In the genomic region with DNA sequence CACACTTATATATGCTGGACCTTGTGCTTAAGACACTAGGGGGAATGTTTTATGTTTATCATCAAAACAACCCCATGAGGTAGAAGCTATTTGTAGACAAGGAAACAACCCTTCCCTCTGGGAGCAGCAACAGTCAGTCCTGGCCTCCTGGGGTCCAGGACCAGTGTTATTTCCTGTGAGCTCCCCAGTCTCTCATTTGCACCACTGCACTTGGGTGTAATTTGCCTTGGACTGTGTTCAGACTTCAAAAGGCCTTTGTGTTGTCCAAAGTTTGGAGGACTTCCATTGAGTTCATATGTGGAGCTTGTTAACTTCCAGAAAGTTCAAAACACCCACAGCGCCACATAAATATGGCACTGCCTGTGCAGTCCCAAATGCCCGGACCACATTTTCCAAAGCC, we compare ENCODE assay signal across 9 mouse cellular contexts. TPM values are rescaled to one million over a fixed set of nuclear protein-coding genes. Genes with fewer than 3 reads are reported as not detected.
DNase-seq lines count a peak whose midpoint lies in the region; ATAC-seq and TF ChIP-seq lines count a peak whose summit lies in the region.
"Had no signal": no experiment of that assay in that cellular context is flagged by ENCODE, and none has a peak within 500 bp of the region (broad histone marks: within the 10 kb centered on the region; RNA-seq: fewer than 3 reads in every experiment).

No protein-coding gene starts in this region.

- no peaks in the 10 kb centered on the region for H3K9me3 ChIP-seq in liver, postnatal 0 days (ENCODE audit: low read length)
- no peaks in the 10 kb centered on the region for H3K9me3 ChIP-seq in liver, embryonic 11.5 days (ENCODE audit: control insufficient read depth, low read length)
- no peaks in the 10 kb centered on the region for H3K9me3 ChIP-seq in heart, embryonic 16.5 days (replicated peaks; ENCODE audit: control insufficient read depth, low read length)
- H3K9me3 ChIP-seq: midbrain, embryonic 10.5 days had no signal

- ATAC-seq in liver, postnatal 0 days, result no peak
- ATAC-seq in liver, embryonic 11.5 days (replicated peaks; ENCODE audit: low FRiP score), result no peak
- ATAC-seq in heart, embryonic 16.5 days (replicated peaks; ENCODE audit: extremely low read depth, insufficient read depth, low FRiP score), result no peak

- no peak overlapping the region for H3ac ChIP-seq in myocyte (ENCODE audit: control insufficient read depth, insufficient read length)

- 76% methylated on average over 2 of the region's 2 CpGs for WGBS in liver, postnatal 0 days (ENCODE audit: insufficient replicate concordance)
- WGBS in liver, embryonic 11.5 days, result 87% methylated on average over 2 of the region's 2 CpGs
- WGBS in heart, embryonic 16.5 days, result 70% methylated on average over 2 of the region's 2 CpGs

- H3K4me2 ChIP-seq in liver, postnatal 0 days (ENCODE audit: low read depth, low read length), result no peak overlapping the region
- H3K4me2 ChIP-seq in liver, embryonic 11.5 days, result no peak overlapping the region
- no peak overlapping the region for H3K4me2 ChIP-seq in heart, embryonic 16.5 days (ENCODE audit: low read depth, low read length)
- peak overlapping the region; percentile 31 for H3K4me2 ChIP-seq in myocyte (ENCODE audit: low read depth)

- DNase-seq in embryo, embryonic 10.5 days (ENCODE audit: low spot score), result peak; percentile 19
- DNase-seq in embryo, embryonic 11 days, result no peak
- DNase-seq in liver, postnatal 0 days, result no peak
- DNase-seq in liver, embryonic 11.5 days (ENCODE audit: low spot score), result no peak
- DNase-seq in cerebellum, postnatal 25 days, result no peak
- DNase-seq in thymus, postnatal 36 days, result no peak

- TF ChIP-seq EP300 in liver, postnatal 0 days (IDR thresholded peaks at IDR 0.05; ENCODE audit: low read depth), result no peak

- no peak overlapping the region for H3K9ac ChIP-seq in liver, postnatal 0 days (replicated peaks)
- H3K9ac ChIP-seq in liver, embryonic 11.5 days (ENCODE audit: low read depth, low read length), result no peak overlapping the region
- no peak overlapping the region for H3K9ac ChIP-seq in heart, embryonic 16.5 days (ENCODE audit: low read length)

- no peak overlapping the region for H3K4me3 ChIP-seq in liver, postnatal 0 days (ENCODE audit: low read depth, low read length)
- no peak overlapping the region for H3K4me3 ChIP-seq in liver, embryonic 11.5 days (ENCODE audit: low read depth, low read length)
- no peak overlapping the region for H3K4me3 ChIP-seq in heart, embryonic 16.5 days (ENCODE audit: low read length)
- no peak overlapping the region for H3K4me3 ChIP-seq in myocyte
- H3K4me3 ChIP-seq: midbrain, embryonic 10.5 days had no signal

- no peak for TF ChIP-seq CTCF in liver, postnatal 0 days (IDR thresholded peaks at IDR 0.05; ENCODE audit: low read depth)

- peaks cover 34% of the 10 kb centered on the region for H3K4me1 ChIP-seq in liver, postnatal 0 days (ENCODE audit: insufficient read depth)
- H3K4me1 ChIP-seq in liver, embryonic 11.5 days (replicated peaks; ENCODE audit: control insufficient read depth, insufficient read depth, low read length), result no peaks in the 10 kb centered on the region
- H3K4me1 ChIP-seq in heart, embryonic 16.5 days (ENCODE audit: control insufficient read depth, insufficient read depth, low read length), result peaks cover 54% of the 10 kb centered on the region

- H3K27ac ChIP-seq in liver, postnatal 0 days (ENCODE audit: low read depth), result peak overlapping the region; percentile 66
- H3K27ac ChIP-seq in liver, embryonic 11.5 days (ENCODE audit: low read depth, low read length), result no peak overlapping the region
- peak overlapping the region; percentile 71 for H3K27ac ChIP-seq in heart, embryonic 16.5 days (ENCODE audit: low read length)
- H3K27ac ChIP-seq: midbrain, embryonic 10.5 days had no signal

- no peaks in the 10 kb centered on the region for H3K27me3 ChIP-seq in liver, postnatal 0 days (ENCODE audit: insufficient read depth, low read length)
- H3K27me3 ChIP-seq in liver, embryonic 11.5 days (replicated peaks; ENCODE audit: control insufficient read depth, insufficient read depth, low read length), result no peaks in the 10 kb centered on the region
- H3K27me3 ChIP-seq in heart, embryonic 16.5 days (ENCODE audit: control insufficient read depth, insufficient read depth, low read length), result no peaks in the 10 kb centered on the region
- H3K27me3 ChIP-seq in myocyte (ENCODE audit: control insufficient read depth, insufficient read depth, insufficient read length), result no peaks in the 10 kb centered on the region

- H3K79me2 ChIP-seq in myocyte (ENCODE audit: control insufficient read depth, insufficient read depth), result no peaks in the 10 kb centered on the region

- TF ChIP-seq POLR2A in myocyte (IDR thresholded peaks at IDR 0.05; ENCODE audit: insufficient read length, low read depth), result no peak

- H3K36me3 ChIP-seq in liver, postnatal 0 days (replicated peaks; ENCODE audit: insufficient read depth, low read length), result no peaks in the 10 kb centered on the region
- no peaks in the 10 kb centered on the region for H3K36me3 ChIP-seq in liver, embryonic 11.5 days (ENCODE audit: control insufficient read depth, insufficient read depth, low read length)
- H3K36me3 ChIP-seq in heart, embryonic 16.5 days (ENCODE audit: control insufficient read depth, insufficient read depth), result no peaks in the 10 kb centered on the region
- H3K36me3 ChIP-seq in myocyte (ENCODE audit: control insufficient read depth, insufficient read depth), result no peaks in the 10 kb centered on the region
- H3K36me3 ChIP-seq: midbrain, embryonic 10.5 days had no signal

TF ChIP-seq in myocyte, 11 proteins besides CTCF, POLR2A, EP300 and RAD21:
- no peak for TF ChIP-seq E2F4 (IDR thresholded peaks at IDR 0.05; ENCODE audit: insufficient read depth)

RNA-seq across cellular contexts. Expression of a gene that starts 45.6 kb away (rescaled TPM):
- polyA plus RNA-seq in liver, postnatal 0 days (2015; fragmentation: Nextera tagmentation; extraction: Ambion mirVana), result 90.7 and 94.5 TPM in 2 replicates
- 143 and 161 TPM in 2 replicates for polyA plus RNA-seq in liver, embryonic 11.5 days (2014; fragmentation: Nextera tagmentation; extraction: Ambion mirVana)
- 225 and 251 TPM in 2 replicates for polyA plus RNA-seq in heart, embryonic 16.5 days (2015; fragmentation: Nextera tagmentation; extraction: Ambion mirVana)
- 62.5 TPM for polyA plus RNA-seq in myocyte (2012; fragmentation: generic; extraction: Trizol)
